Mouse (Mus musculus) yolk sac, embryonic 10.5 days (tissue): ENCODE results near the gene Nynrin.

Source experiments
- DNase-seq: peaks from one replicate; pipeline ENCODE4 v3.0.0-alpha.2; 2017; ENCODE audit warnings: low spot score

The Nynrin gene

DNA sequence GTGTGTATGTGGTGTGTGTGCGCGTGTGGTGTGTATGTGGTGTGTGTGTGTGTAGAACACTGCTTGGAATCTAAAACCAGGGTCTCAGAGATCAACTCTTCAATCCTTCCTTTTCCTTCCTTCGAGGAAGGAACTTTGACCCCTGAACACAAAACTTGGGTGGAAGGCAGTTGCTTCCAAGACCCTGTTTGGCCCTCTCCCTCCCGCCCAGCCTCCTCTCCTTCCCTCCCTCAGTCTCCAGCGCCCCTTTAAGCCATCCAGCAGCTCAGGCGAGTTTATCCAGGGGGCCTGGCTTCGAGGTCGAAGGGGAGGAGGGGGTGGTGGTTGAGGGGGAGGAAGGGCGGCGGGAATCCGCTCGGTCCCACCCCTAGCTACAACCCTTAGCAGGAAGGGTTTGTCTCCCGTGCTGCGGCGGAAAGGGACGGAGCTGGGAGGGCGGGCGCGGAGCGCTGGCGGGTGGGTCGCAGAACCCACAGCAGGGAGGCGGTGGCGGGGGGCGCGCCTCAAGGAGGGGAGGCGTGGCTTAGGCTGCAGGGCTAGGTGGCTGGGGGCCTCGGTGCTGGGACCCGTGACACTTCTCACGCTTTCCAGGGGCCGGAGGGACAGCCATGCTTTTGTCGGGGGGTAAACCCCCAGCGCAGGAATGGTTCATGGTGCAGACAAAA is at the start of gene Nynrin:
Gene Nynrin (plus strand): TSS at position 390 of the 665 bp plus-strand sequence.
- DNase-seq, result peak; percentile 97

DNA sequence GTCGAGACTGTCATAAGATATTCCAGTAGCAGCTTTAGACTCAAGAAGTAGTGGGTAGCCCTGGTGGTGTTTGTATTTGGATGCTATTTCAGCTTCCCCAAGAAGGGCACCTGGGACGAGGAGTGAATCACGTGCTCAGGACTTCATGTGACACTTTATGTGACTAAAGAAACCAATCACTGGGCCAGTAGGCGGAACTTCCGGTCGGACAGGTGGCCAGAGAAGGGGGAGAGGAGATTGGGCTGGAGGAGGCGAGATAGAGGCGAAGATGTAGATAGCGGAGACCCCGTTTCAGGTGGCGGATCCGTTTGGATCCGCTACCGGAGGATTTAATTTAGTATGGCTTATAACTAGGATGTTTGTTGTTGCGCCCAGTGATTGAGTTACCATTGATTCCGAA is 38.9 kb upstream of the Nynrin start:
- DNase-seq, result peak; percentile 49

DNA sequence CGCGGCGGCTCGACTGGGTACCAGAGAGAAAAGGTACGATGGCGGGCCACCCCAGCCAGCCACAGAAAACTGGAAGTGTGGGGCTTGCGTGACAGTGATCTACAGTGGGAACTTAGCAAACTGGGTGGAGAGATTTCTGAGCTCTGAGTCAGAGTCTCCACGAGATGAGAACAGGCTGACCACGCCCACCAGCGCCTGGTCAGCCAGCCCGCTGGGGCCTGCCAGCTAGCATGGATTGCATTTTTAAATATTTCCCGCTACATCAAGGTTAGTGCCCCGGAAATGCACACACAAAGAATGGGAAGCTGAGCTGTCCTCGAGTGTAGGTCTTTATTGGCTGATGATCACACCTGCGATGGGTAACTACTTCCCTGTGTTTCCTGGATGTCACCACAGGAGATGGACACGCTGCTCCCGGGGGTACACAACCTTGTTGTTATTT is 38.5 kb upstream of the Nynrin start:
- DNase-seq, result peak; percentile 42

DNA sequence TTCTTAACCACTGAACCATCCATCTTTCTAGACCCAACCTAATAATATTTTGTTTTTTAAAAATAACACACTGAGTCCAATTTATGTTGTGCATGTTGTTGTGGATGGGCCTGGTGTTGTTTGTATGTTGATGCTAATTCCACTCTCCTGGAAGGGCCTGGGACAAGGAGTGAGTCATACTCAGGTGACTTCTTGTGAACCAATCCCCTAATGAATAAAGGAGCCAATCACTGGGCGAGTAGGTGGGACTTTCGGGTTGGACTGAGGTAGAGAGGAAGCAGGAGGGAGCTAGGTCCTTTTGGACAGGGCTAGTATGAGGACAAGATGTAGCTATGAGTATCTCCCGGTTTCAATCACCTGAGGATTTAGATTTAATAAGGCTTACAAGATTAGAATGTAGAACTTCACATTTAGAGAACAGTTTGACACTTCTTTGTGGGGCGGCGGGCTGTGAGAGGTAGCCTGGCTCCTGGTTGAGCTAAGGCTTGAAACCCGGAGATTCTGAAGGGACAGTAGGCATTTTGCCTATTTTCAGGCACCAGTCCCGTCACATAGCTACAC is 33.9 kb upstream of the Nynrin start:
- no peak for DNase-seq

DNA sequence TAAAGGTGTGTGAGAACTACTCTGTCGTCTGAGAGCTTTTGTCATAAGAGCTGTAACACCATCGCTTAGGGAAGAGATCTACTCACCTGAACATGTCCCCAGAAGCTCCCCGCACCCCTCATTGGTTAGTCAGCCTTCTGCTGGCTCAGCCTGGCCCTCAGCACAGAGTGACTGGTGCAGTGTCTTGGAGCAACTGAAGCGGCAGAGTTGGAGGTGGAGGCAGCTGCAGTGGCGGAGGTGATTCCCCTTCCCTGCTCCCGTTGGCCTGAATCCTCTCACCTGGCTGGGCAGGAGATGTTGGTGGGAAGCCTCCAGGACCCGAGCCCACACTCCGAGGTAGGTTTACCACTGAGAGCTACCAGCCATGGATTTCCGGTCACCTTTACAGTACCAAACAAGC is 33.2 kb upstream of the Nynrin start:
- no peak for DNase-seq

DNA sequence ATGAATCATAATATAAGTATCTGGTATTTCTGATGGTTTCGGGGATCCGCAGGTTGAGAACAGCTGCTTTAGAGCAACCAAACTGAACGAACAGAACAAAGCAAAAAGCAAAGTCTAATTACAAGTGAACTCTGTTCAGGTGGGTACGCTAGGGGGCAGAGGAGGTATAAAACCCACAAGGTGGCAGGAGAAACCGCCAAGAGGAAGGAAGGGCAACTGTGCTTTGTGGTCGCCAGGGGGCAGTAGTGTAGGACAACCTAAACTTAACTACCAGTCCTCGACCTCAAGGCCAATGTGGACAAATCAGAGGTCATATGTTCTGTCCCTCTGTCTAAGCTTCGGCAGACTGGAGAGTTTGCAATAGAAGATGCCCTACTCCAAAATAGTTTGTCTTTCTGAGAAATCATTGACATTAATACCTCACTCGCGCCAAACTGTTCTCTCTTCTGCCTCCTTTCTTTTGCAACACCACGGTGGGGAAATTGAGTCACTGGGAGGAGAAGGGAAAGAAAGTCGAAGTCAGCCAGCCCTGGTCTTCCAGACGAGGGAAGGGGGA is 31.3 kb upstream of the Nynrin start:
- DNase-seq, result peak; percentile 87

DNA sequence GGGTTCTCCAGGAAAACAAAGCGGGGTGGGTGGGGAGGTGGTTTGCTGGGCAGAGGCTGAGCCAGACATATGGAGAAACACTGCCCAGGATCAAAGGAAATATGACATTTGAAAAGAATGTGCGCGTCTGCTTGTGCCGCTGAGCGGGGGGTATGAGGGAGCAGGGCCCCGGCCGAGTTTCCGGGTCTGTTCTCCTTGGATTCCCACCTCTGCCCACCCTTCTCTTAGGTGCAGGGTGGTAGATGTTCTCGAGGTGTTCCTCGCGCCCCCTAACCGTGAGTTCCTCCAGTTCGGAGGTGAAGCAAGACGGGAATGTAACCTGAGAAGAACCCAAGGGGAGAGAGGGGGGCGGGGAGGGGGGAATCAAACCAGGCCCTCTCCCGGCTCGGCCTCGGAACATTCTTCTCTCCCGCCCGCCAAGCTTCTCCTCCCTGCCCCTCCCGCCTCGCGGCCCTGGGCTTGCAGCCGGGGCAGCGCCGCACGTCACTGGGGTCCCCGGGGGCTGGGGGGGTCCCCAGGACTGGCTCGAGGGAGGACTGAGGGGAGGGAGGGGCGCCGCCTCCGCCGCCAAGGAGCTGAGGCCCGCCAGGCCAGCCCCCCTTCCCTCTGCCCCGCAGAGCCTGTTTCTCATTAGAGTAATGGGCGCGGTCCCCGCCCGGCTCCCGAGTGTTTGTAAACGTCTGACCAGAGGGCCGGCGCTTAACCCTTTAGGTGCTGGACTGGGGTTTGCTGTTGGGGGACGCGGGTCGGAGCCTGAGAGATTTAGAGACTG is 30.6 kb upstream of the Nynrin start, which contains the start of gene Nfatc4:
Gene Nfatc4 (plus strand): TSS at position 154 of the 772 bp plus-strand sequence.
- DNase-seq, result peak; percentile 94

DNA sequence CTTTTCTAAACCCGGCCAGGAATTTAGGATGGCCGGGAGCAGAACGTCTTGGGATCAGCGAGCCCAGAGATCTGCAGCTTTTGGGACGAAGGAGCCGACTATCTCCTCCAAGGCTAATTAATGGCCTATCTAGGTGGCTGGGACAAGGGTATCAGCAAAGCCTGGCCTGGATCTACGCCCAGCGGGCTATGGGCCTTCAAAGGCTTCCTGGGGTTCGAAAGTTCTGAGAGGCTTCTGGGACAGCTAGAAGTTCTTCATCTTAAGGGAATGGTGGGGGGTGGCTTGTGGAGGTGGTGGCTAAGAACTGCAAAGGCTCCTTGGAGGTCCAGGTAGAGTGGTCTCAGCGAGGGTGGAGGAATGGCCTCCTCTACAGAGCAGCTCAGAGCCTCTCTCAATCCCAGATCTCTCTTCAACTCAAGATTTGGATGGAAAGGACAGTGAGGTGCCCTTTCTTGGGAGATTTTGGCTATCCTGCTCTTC is 29.8 kb upstream of the Nynrin start:
- DNase-seq, result peak; percentile 79

DNA sequence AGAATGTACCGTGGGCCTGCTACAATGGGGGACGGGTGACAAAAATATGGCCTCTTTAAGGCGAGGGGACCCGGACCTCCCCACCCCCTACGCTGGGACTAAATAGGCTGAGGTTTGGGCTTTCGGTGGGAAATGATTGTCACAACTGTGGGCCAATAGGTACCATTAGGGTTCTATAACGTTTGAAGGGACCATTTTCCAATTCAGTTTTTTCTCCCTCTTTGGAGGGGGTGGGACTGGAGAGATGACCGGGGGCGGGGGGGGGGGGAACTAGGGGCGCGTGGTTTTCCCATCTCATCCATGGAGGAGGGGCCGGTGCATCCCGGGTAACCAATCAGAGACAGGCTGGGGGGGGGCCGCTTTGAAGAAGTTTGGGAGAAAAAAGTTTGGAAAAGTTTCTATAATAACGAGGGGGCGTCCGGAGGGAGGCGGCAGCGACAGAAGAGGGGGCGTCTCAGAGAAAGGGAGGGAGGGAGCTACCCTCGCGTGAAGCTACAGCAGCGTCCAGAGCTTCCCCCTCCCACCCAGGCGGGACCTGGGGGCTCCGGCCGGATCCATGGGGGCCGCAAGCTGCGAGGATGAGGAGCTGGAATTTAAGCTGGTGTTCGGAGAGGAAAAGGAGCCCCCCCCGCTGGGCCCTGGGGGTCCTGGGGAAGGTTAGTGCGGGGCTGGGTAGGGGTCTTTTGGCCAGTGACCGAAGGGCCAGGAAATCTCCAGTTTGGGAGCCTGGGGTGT is 29.2 kb upstream of the Nynrin start:
- DNase-seq, result peak; percentile 72

DNA sequence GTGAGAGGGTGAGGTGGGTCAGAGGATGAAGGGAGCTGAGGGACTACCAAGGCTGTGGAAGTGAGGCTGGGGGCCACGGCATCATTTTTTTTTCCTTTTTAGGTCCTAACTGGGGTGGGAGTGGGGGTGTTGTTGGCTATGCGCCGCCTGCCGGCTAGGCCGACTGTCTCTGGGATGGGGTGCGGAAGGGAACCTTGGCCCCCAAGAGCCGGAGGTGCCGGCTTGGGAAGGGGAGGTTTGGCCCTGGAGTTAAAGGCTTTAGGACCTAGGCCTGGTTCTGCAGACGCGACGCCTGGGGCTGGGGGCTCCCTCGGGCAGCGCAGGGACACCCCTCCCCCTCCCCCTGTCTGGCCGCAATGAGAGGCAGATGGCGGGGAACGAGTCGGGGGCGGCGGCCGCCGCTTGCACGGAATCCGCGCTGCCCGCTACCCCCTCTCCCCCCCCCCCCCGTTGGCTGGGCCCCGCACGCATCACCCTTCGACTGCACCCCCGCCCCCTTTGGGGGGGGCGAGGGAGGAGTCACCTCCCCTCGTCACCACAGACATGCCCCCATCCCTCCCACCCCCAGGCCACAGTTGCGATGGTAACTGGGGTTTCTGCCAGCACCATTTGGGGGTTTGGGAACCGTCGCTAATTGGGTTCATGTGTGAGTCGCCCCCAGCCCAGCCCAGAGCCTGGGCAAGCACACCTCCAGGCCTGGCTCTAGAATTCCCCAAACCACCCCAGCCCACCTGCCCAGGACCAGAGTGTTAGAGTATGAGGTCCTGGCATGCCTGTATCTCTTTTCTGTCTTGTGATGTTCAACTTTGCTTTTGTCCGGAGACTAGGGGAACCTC is 28.4 kb upstream of the Nynrin start:
- DNase-seq, result peak; percentile 49

DNA sequence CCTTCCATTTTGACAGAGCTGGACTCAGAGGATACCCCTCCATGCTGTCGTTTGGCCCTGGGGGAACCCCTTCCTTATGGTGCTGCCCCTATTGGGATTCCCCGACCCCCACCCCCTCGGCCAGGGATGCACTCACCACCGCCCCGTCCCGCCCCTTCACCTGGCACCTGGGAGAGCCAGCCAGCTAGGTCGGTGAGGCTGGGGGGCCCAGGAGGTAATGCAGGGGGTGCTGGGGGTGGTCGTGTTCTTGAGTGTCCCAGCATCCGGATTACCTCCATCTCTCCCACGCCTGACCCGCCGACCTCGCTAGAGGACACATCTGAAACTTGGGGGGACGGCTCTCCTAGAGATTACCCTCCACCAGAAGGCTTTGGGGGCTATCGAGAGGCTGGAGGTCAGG is 27.7 kb upstream of the Nynrin start:
- DNase-seq, result no peak

DNA sequence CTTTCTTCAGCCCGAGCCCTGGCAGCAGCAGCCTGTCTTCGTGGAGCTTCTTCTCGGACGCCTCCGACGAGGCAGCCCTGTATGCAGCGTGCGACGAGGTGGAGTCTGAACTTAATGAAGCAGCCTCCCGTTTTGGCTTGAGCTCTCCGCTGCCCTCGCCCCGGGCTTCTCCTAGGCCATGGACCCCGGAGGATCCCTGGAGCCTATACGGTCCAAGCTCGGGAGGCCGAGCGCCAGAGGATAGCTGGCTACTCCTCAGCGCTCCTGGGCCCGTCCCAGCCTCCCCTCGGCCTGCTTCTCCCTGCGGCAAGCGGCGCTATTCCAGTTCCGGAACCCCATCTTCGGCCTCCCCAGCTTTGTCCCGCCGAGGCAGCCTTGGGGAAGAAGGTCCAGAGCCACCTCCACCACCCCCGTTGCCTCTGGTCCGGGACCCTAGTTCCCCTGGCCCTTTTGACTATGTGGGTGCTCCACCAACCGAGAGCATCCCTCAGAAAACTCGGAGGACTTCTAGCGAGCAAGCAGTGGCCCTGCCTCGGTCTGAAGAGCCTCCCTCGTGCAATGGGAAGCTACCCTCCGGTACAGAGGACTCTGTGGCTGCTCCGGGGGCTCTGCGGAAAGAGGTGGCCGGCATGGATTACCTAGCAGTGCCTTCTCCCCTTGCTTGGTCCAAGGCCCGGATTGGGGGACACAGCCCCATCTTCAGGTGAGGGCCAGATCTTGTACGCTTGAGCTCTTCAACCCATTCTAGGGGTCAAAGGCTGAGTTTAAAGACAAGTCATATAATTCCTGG is 27.1 kb upstream of the Nynrin start:
- no peak for DNase-seq

DNA sequence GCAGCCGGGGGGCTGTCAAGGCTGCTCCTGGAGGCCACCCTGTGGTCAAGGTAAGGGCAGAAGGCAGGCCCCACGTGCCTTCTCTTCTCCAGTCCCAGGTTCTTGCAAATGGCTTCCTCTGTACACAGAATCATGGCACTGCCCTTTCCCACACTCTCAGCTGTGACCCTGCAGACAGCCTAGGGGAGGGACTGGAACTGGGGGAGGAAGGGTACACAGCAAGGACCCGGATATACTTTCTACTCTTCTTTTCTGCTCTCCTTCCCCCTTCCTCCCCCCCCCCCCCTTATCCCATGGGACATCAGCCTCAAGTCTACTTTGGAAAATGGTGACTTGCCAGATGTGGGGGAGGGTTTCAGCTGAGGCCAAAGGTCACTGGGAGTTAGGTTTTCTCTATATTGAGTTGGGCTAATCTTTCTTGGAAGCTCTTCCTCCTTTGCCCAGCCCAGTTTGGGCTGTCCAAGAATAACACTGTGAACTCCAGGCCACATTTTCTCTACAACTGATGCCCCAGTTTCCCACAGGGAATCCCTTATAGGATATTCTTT is 25.0 kb upstream of the Nynrin start:
- peak; percentile 91 for DNase-seq

DNA sequence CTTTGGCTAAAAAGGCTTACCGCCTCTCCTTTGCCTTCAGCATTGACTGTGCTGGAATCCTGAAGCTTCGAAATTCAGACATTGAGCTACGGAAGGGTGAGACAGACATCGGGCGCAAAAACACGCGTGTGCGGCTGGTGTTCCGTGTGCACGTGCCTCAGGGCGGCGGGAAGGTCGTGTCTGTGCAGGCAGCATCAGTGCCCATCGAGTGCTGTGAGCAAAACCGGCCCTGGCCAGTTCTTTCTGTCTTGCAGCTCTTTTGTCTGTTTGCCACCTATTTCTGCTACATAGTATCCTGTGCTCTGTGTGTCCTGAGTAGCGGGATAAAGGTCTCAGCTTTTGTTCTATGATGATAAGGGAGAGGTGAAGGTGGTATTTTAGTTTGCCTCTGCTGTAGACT is 24.0 kb upstream of the Nynrin start:
- no peak for DNase-seq

DNA sequence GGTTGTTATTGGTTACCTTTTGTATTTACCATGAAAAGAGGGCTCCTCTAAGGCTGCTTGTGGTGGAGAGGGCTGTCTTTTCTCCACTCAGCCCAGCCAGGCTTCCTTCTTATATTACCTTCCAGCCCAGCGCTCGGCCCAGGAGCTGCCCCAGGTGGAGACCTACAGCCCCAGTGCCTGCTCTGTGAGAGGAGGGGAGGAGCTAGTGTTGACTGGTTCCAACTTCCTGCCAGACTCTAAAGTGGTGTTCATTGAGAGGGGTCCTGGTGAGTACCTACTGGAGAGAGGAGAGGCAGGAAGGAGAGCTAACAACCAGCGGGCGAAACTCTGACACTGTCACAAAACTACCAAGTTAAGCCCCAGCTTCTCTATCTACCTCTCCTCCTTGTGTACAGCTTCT is 23.5 kb upstream of the Nynrin start:
- no peak for DNase-seq

DNA sequence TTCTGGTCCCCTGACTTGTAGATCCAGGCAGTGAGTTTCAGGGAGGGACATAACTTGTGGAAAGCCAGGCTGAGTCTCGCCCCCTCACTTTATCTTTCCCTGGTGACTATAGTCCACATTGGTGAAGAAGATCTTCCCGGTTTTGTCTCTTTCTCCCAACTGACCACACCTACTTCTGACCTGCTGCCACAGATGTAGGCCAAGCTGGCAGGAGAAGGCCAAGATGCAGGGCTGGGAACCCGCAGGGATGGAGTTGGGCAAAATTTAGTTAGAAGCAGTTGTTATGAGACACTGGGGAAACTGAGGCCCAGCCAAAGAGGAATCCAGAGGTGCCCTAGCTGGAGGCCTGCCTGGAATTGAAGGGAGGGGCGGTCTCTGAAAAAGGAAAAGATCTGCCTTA is 20.7 kb upstream of the Nynrin start:
- no peak for DNase-seq

DNA sequence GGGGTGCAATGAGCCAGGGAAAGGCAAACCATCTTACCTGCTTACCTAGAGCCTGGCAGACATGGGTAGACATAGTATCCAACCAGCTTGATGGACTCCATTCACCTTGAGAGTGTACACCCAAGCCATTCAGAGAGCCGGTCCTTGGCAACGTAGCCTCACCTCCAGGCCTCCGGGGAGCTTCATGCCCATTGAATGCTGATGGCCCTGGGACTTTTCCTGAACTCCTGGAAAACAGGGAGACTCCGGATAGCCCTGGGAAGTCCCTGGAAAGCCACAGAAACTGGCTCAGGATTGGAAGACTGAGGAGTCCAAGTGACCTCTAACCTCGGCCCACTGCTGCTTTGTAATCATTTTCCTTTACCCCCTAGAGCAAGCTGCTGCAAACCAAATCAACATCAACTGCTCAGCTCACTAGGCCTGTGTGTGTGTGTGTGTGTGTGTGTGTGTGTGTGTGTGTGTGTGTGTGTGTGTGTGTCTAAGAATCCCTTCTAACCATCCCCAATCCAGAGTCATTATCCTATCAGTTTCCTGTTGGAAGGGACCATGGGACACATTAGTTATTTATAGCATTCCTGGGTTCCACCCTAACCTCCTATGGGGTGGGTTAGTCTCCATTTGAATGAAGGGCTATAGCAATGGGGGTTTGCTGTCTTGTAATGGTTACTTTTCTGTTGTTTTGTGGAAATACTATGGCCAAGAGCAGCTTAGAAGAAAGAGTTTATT is 18.8 kb upstream of the Nynrin start:
- DNase-seq, result no peak

DNA sequence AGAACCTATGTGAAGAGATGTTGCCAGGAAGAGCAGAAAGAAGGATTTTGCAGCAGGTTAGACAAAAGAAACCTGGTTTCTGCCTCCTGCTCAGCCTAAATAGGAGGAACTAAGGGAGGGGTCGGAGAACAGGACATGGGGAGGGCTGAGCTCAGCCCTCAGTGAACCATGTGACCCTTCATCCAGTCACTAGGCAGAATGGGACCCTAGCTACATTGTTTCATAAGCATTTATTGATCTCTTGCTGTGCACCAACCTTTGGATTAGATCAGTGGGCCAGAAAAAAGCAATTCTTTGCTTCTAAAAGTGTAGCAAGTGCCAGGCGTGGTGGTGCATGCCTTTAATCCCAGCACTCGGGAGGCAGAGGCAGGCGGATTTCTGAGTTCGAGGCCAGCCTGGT is 15.5 kb upstream of the Nynrin start:
- DNase-seq, result no peak

DNA sequence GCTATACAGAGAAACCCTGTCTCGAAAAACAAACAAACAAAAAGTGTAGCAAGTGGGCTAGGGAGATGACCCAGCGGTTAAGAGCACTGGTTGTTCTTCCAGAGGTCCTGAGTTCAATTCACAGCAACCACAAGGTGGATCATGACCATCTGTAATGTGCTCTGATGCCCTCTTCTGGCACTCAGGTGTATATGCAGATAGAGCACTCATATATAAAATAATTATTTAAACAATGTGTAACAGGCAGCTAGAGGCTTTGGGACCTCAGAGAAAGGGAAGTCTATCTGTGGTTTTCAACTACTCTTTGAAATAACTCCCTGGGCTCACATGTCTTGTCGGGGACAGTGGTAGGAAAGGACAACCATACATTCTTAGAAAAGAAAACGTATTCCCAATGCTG is 15.1 kb upstream of the Nynrin start:
- no peak for DNase-seq
